Mouse (Mus musculus) spleen, adult 2 months (tissue): ENCODE measurements around the gene Dab2ip. TPM values are rescaled to one million over a fixed set of nuclear protein-coding genes. Genes with fewer than 3 reads are reported as not detected.
A peak's percentile ranks its signal among the peaks of the same experiment; 100 is the strongest.

Source experiments
- DNase-seq, 2 experiments: peaks; one replicate each; pipeline versions ENCODE4 v3.0.0 to v3.0.0-alpha.2; 2012 to 2021; ENCODE audit warnings: low spot score in 2 of 2, low read depth in 1 of 2
- H3K27ac ChIP-seq: fragments of 200-500 bp; 2 replicates; pipeline ENCODE4 v1.5.1; 2012; ENCODE audit warnings: low read length, inconsistent platforms; ENCODE audit not compliant: insufficient read depth
- H3K27me3 ChIP-seq: fragments of 200-500 bp; 2 replicates; pipeline ENCODE4 v1.6.1; 2012; ENCODE audit warnings: mild to moderate bottlenecking, moderate library complexity, low read length, inconsistent platforms; ENCODE audit not compliant: control insufficient read depth, insufficient read depth
- H3K36me3 ChIP-seq: fragments of 200-500 bp; 2 replicates; pipeline ENCODE4 v1.6.1; 2012; ENCODE audit warnings: mild to moderate bottlenecking, low read length, inconsistent platforms; ENCODE audit not compliant: control insufficient read depth, insufficient read depth
- H3K4me1 ChIP-seq: fragments of 200-500 bp; 2 replicates; pipeline ENCODE4 v1.6.1; 2011; ENCODE audit warnings: inconsistent platforms; ENCODE audit not compliant: control insufficient read depth, insufficient read depth, insufficient read length
- H3K4me3 ChIP-seq: fragments of 200-500 bp; 2 replicates; pipeline ENCODE4 v1.5.1; 2011; ENCODE audit warnings: mild to moderate bottlenecking, inconsistent platforms; ENCODE audit not compliant: insufficient read depth, insufficient read length; ENCODE audit errors: extremely low read depth
- CTCF ChIP-seq: fragments of 200-500 bp; IDR thresholded peaks from 2 replicates; pipeline ENCODE4 v1.5.1; 2011; ENCODE audit warnings: mild to moderate bottlenecking, inconsistent platforms; ENCODE audit not compliant: insufficient read depth, insufficient read length, insufficient replicate concordance; ENCODE audit errors: extremely low read depth
- POLR2A ChIP-seq: fragments of 200-500 bp; IDR thresholded peaks from 2 replicates; pipeline ENCODE4 v1.6.1; 2011; ENCODE audit warnings: low read depth, low read length, inconsistent platforms
- WGBS: fragments of 180-500 bp; shearing (Covaris S2); methylation state at CpG from one replicate; pipeline ENCODE4 v1.1.7; 2018; 5-methylcytosine and 5-hydroxymethylcytosine counted together
- polyA plus RNA-seq: library from polyadenylated mRNA; depleted of rRNA; stranded (reverse); fragments of >200 nt; gene quantifications from 2 replicates; pipeline ENCODE4 v1.2.3, GENCODE M21; 2012

The Dab2ip gene
- polyA plus RNA-seq, 1 experiment = 21.0 TPM

- no peaks in the 10 kb centered on the region for H3K27me3 ChIP-seq
- H3K36me3 ChIP-seq = no peaks in the 10 kb centered on the region
- WGBS = 19% methylated on average over 13 of the region's 13 CpGs
- H3K4me1 ChIP-seq = peaks cover 3% of the 10 kb centered on the region; the same call in 1 of the 2 replicates
- TF ChIP-seq POLR2A (no peak), CTCF (peak; percentile 94)
- no peak overlapping the region for H3K27ac ChIP-seq
- H3K4me3 ChIP-seq = no peak overlapping the region
- peak; percentile 50 to 74 for DNase-seq
Observed at GRCm38 (mm10) chr2:35539276-35539972, 18.6 kb upstream of the Dab2ip start.

GRCm38 (mm10) chr2:35540798-35541197 lies 17.3 kb upstream of the Dab2ip start:
- peaks cover 3% of the 10 kb centered on the region; the same call in 1 of the 2 replicates for H3K4me1 ChIP-seq
- TF ChIP-seq CTCF (no peak), POLR2A (no peak)
- no peaks in the 10 kb centered on the region for H3K36me3 ChIP-seq

GRCm38 (mm10) chr2:35544717-35545116 lies 13.3 kb upstream of the Dab2ip start:
- Histone ChIP-seq H3K4me1 (no peaks in the 10 kb centered on the region), H3K4me3 (no peak overlapping the region), H3K36me3 (no peaks in the 10 kb centered on the region), H3K27me3 (no peaks in the 10 kb centered on the region; the same call in 1 of the 2 replicates), H3K27ac (no peak overlapping the region)
- TF ChIP-seq CTCF (peak; percentile 85; the same call in 1 of the 2 replicates), POLR2A (no peak)
- 11% methylated on average over 14 of the region's 14 CpGs for WGBS
- peak; percentile 8 to 32 for DNase-seq

More at GRCm38 (mm10) chr2:35540798-35541197, 17.3 kb upstream of the Dab2ip start:
- no peaks in the 10 kb centered on the region; the same call in 1 of the 2 replicates for H3K27me3 ChIP-seq
- 57% methylated on average over 4 of the region's 4 CpGs for WGBS
- H3K27ac ChIP-seq = no peak overlapping the region
- no peak overlapping the region for H3K4me3 ChIP-seq
- no peak for DNase-seq

GRCm38 (mm10) chr2:35545125-35545590 lies 12.9 kb upstream of the Dab2ip start:
- no peak for DNase-seq
- Histone ChIP-seq H3K36me3 (no peaks in the 10 kb centered on the region), H3K27ac (no peak overlapping the region), H3K4me1 (no peaks in the 10 kb centered on the region), H3K27me3 (no peaks in the 10 kb centered on the region; the same call in 1 of the 2 replicates), H3K4me3 (no peak overlapping the region)
- WGBS = 45% methylated on average over 7 of the region's 7 CpGs
- TF ChIP-seq POLR2A (no peak), CTCF (no peak)

GRCm38 (mm10) chr2:35546462-35546861 lies 11.6 kb upstream of the Dab2ip start:
- no peak overlapping the region for H3K4me3 ChIP-seq
- TF ChIP-seq POLR2A (no peak), CTCF (no peak)
- no peak for DNase-seq
- no peaks in the 10 kb centered on the region; the same call in 1 of the 2 replicates for H3K27me3 ChIP-seq
- H3K27ac ChIP-seq = no peak overlapping the region
- no peaks in the 10 kb centered on the region for H3K36me3 ChIP-seq
- 22% methylated on average over 6 of the region's 6 CpGs for WGBS
- H3K4me1 ChIP-seq = no peaks in the 10 kb centered on the region

- H3K27ac ChIP-seq = no peak overlapping the region
- WGBS = 68% methylated on average over 4 of the region's 4 CpGs
- H3K4me3 ChIP-seq = no peak overlapping the region
- no peaks in the 10 kb centered on the region for H3K4me1 ChIP-seq
- no peaks in the 10 kb centered on the region; the same call in 1 of the 2 replicates for H3K27me3 ChIP-seq
- DNase-seq = no peak
- no peaks in the 10 kb centered on the region for H3K36me3 ChIP-seq
- TF ChIP-seq POLR2A = no peak
- no peak for TF ChIP-seq CTCF
Observed at GRCm38 (mm10) chr2:35549191-35549590, 8.9 kb upstream of the Dab2ip start.

GRCm38 (mm10) chr2:35550097-35550496 lies 8.0 kb upstream of the Dab2ip start:
- no peaks in the 10 kb centered on the region for H3K4me1 ChIP-seq
- 87% methylated on average over 9 of the region's 9 CpGs for WGBS
- H3K27ac ChIP-seq = no peak overlapping the region
- no peak overlapping the region for H3K4me3 ChIP-seq
- H3K27me3 ChIP-seq = no peaks in the 10 kb centered on the region
- H3K36me3 ChIP-seq = no peaks in the 10 kb centered on the region
- no peak for TF ChIP-seq CTCF
- no peak for DNase-seq
